14 mouse cellular contexts compared by ENCODE assay signal in genomic region chr9:91386891-91387739, GRCm38 (mm10). TPM values are rescaled to one million over a fixed set of nuclear protein-coding genes. Genes with fewer than 3 reads are reported as not detected.
DNase-seq lines count a peak whose midpoint lies in the region; ATAC-seq lines count a peak whose summit lies in the region.
"Had no signal": no experiment of that assay in that cellular context is flagged by ENCODE, and none has a peak within 500 bp of the region (broad histone marks: within the 10 kb centered on the region; RNA-seq: fewer than 3 reads in every experiment).

No protein-coding gene starts in this region.

- no peaks in the 10 kb centered on the region for H3K36me3 ChIP-seq in forebrain, embryonic 15.5 days
- H3K36me3 ChIP-seq in midbrain, embryonic 11.5 days (ENCODE audit: control insufficient read depth, insufficient read depth, low read length) = no peaks in the 10 kb centered on the region
- H3K36me3 ChIP-seq: embryonic facial prominence, embryonic 12.5 days; lung, embryonic 15.5 days had no signal

- peak; percentile 26; the same call in 1 of the 2 replicates for ATAC-seq in forebrain, embryonic 15.5 days (replicated peaks)
- peak; percentile 39 for ATAC-seq in midbrain, embryonic 11.5 days (ENCODE audit: low FRiP score)

- H3K27ac ChIP-seq in forebrain, embryonic 15.5 days (replicated peaks) = peak overlapping the region; percentile 91
- H3K27ac ChIP-seq in midbrain, embryonic 11.5 days (ENCODE audit: low read depth, low read length) = peak overlapping the region; percentile 55
- H3K27ac ChIP-seq: embryonic facial prominence, embryonic 12.5 days; lung, embryonic 15.5 days had no signal

- H3K4me1 ChIP-seq in forebrain, embryonic 15.5 days = peaks cover 23% of the 10 kb centered on the region
- peaks cover 15% of the 10 kb centered on the region for H3K4me1 ChIP-seq in midbrain, embryonic 11.5 days (ENCODE audit: control insufficient read depth, insufficient read depth, low read length)
- H3K4me1 ChIP-seq: embryonic facial prominence, embryonic 12.5 days; lung, embryonic 15.5 days had no signal

- H3K4me2 ChIP-seq in forebrain, embryonic 15.5 days (replicated peaks) = peak overlapping the region; percentile 30
- peak overlapping the region; percentile 34 for H3K4me2 ChIP-seq in midbrain, embryonic 11.5 days
- H3K4me2 ChIP-seq: embryonic facial prominence, embryonic 12.5 days; lung, embryonic 15.5 days had no signal

- H3K27me3 ChIP-seq in forebrain, embryonic 15.5 days = peaks cover 96% of the 10 kb centered on the region
- peaks cover 87% of the 10 kb centered on the region for H3K27me3 ChIP-seq in midbrain, embryonic 11.5 days (ENCODE audit: control insufficient read depth, insufficient read depth, low read length)
- H3K27me3 ChIP-seq: CH12.LX had no signal

- H3K9me3 ChIP-seq in forebrain, embryonic 15.5 days = no peaks in the 10 kb centered on the region
- no peaks in the 10 kb centered on the region for H3K9me3 ChIP-seq in midbrain, embryonic 11.5 days (ENCODE audit: control insufficient read depth, low read length)
- H3K9me3 ChIP-seq: embryonic facial prominence, embryonic 12.5 days; lung, embryonic 15.5 days had no signal

- peak; percentile 63 for DNase-seq in ZHBTc4 (ENCODE audit: low read depth, low spot score)
- DNase-seq in cerebellum, postnatal 10 days = peak; percentile 64 to 76
- peak; percentile 97 for DNase-seq in midbrain, embryonic 11.5 days (ENCODE audit: low spot score, missing footprints)
- DNase-seq in testis, postnatal 14 days (ENCODE audit: low spot score) = no peak
- no peak for DNase-seq in adrenal gland, adult 18-20 months (ENCODE audit: low spot score in 2 of 2)
- DNase-seq in natural killer cell, adult 2 months (ENCODE audit: low spot score in 2 of 2) = no peak
- no peak for DNase-seq in heart, adult 8-10 months (ENCODE audit: low spot score)
- DNase-seq: heart, postnatal 4 days; kidney, postnatal 25 days; thymus, adult 18-20 months had no signal

- 1% methylated on average over 31 of the region's 31 CpGs for WGBS in forebrain, embryonic 15.5 days
- under 1% methylated on average over 31 of the region's 31 CpGs for WGBS in midbrain, embryonic 11.5 days

- peak overlapping the region; percentile 9; the same call in 1 of the 2 replicates for H3K9ac ChIP-seq in forebrain, embryonic 15.5 days (replicated peaks)
- peak overlapping the region; percentile 43 for H3K9ac ChIP-seq in midbrain, embryonic 11.5 days (ENCODE audit: low read length)
- H3K9ac ChIP-seq: embryonic facial prominence, embryonic 12.5 days; lung, embryonic 15.5 days had no signal

- H3K4me3 ChIP-seq in forebrain, embryonic 15.5 days = peak overlapping the region; percentile 14
- H3K4me3 ChIP-seq in midbrain, embryonic 11.5 days (ENCODE audit: low read depth, low read length) = peak overlapping the region; percentile 17
- H3K4me3 ChIP-seq: embryonic facial prominence, embryonic 12.5 days; lung, embryonic 15.5 days had no signal

RNA-seq across cellular contexts. Expression of gene Zic1, which starts 21.5 kb away (rescaled TPM):
- polyA plus RNA-seq in forebrain, embryonic 15.5 days (2015; fragmentation: Nextera tagmentation; extraction: Ambion mirVana) = 9.6 and 9.8 TPM in 2 replicates
- 13.7 and 14.8 TPM in 2 replicates for polyA plus RNA-seq in midbrain, embryonic 11.5 days (2014; fragmentation: Nextera tagmentation; extraction: Ambion mirVana)
- not detected for total RNA-seq in adrenal gland, adult 18-20 months (2021)
- total RNA-seq in heart, adult 8-10 months (2022) = under 1 TPM in 1 of 4 experiments, not detected in 3; 0.06 TPM
- total RNA-seq: CH12.LX; heart, postnatal 4 days had no signal

RNA-seq across cellular contexts. Expression of gene Zic4, which starts 24.9 kb away (rescaled TPM):
- polyA plus RNA-seq in forebrain, embryonic 15.5 days (2015; fragmentation: Nextera tagmentation; extraction: Ambion mirVana) = 46.2 and 55.0 TPM in 2 replicates
- 41.7 and 42.5 TPM in 2 replicates for polyA plus RNA-seq in midbrain, embryonic 11.5 days (2014; fragmentation: Nextera tagmentation; extraction: Ambion mirVana)
- not detected for total RNA-seq in adrenal gland, adult 18-20 months (2021)
- not detected for total RNA-seq in heart, adult 8-10 months (2022)
- total RNA-seq: CH12.LX; heart, postnatal 4 days had no signal
- polyA plus RNA-seq: lung, embryonic 15.5 days had no signal

Comparison
In these comparisons a context has a peak if more than half of its experiments do, and no peak if none do; other contexts are left out.
1. DNase-seq: peak in ZHBTc4 (single experiment), cerebellum, postnatal 10 days (2 of 2) and midbrain, embryonic 11.5 days (single experiment); none in testis, postnatal 14 days (single experiment), adrenal gland, adult 18-20 months (0 of 2), natural killer cell, adult 2 months (0 of 2) and heart, adult 8-10 months (single experiment).